Mouse (Mus musculus) left cerebral cortex, adult 8-10 months (tissue): ENCODE measurements around the gene Fermt3. TPM values are rescaled to one million over a fixed set of nuclear protein-coding genes. Genes with fewer than 3 reads are reported as not detected.
"Not testable (repeated sequence)": the region's sequence is repeated elsewhere in the genome, so short reads cannot be mapped to it uniquely, and the experiment has no call there.

Source experiments
- DNase-seq, 2 experiments: peaks; one replicate each; pipeline ENCODE4 v3.0.0; 2022; ENCODE audit warnings: low spot score in 2 of 2
- total RNA-seq, 4 experiments: library from RNA; stranded (reverse); gene quantifications; 2 replicates each; pipeline ENCODE4 v1.2.4; 2022

Gene Fermt3
- total RNA-seq, 4 experiments from 2014 or later = 4.1 to 11.5 (median 7.1) TPM

- not testable (repeated sequence) for DNase-seq
Observed at GRCm38 (mm10) chr19:6991166-6991565, 28.1 kb downstream of the Fermt3 start.

- no peak for DNase-seq
Observed at GRCm38 (mm10) chr19:6990712-6991111, 28.6 kb downstream of the Fermt3 start.

GRCm38 (mm10) chr19:6989251-6989650 is 30.0 kb downstream of the Fermt3 start:
- no peak for DNase-seq

- peak in 1 of 2 experiments; percentile 8 for DNase-seq
Observed at GRCm38 (mm10) chr19:6987904-6988285, 31.4 kb downstream of the Fermt3 start.

- DNase-seq = peak in 1 of 2 experiments; percentile 60
Observed at GRCm38 (mm10) chr19:6987061-6987903, 32.0 kb downstream of the Fermt3 start, which contains the start of gene Vegfb. Gene Vegfb, minus strand, starts transcription at chr19:6987651.

- no peak for DNase-seq
Observed at GRCm38 (mm10) chr19:6985951-6986708, 33.1 kb downstream of the Fermt3 start.

- DNase-seq = no peak
Observed at GRCm38 (mm10) chr19:6985300-6985699, 34.0 kb downstream of the Fermt3 start.

GRCm38 (mm10) chr19:6983621-6984020 is 35.6 kb downstream of the Fermt3 start:
- no peak for DNase-seq

GRCm38 (mm10) chr19:6981465-6981864 is 37.8 kb downstream of the Fermt3 start:
- no peak for DNase-seq

GRCm38 (mm10) chr19:6980381-6981093 is 38.7 kb downstream of the Fermt3 start, which contains the start of gene Fkbp2:
Gene Fkbp2, minus strand, starts transcription at chr19:6980501.
- DNase-seq = peak in 1 of 2 experiments; percentile 98

GRCm38 (mm10) chr19:6979486-6980380 is 39.5 kb downstream of the Fermt3 start:
- peak; percentile 97 to 100 for DNase-seq

- DNase-seq = peak in 1 of 2 experiments; percentile 76
Observed at GRCm38 (mm10) chr19:6979001-6979479, 40.2 kb downstream of the Fermt3 start.

GRCm38 (mm10) chr19:6978639-6978974 is 40.7 kb downstream of the Fermt3 start:
- no peak for DNase-seq

- DNase-seq = no peak
Observed at GRCm38 (mm10) chr19:6977759-6978638, 41.3 kb downstream of the Fermt3 start.

GRCm38 (mm10) chr19:6975537-6976521 is 43.4 kb downstream of the Fermt3 start, which contains the start of gene Plcb3:
Gene Plcb3, minus strand, starts transcription at chr19:6976470.
- no peak for DNase-seq

GRCm38 (mm10) chr19:6974211-6975205 is 44.8 kb downstream of the Fermt3 start, which contains the start of gene Ppp1r14b:
Gene Ppp1r14b, plus strand, starts transcription at chr19:6974968.
- DNase-seq = peak; percentile 69 to 72
